Mouse (Mus musculus) forebrain, embryonic 11.5 days (tissue): ENCODE results near the gene Npas3. TPM values are rescaled to one million over a fixed set of nuclear protein-coding genes. Genes with fewer than 3 reads are reported as not detected.

Experiments used
- ATAC-seq: fragments of 200-750 bp; cut with Nextera tagmentation; replicated peaks from 2 replicates; pipeline ENCODE4 v1.8.0; 2017; ENCODE audit warnings: moderate TSS enrichment; ENCODE audit not compliant: low FRiP score
- DNase-seq: peaks from one replicate; pipeline ENCODE4 v3.0.0-alpha.2; 2017; ENCODE audit warnings: low spot score
- H3K27ac ChIP-seq: fragments of 300-500 bp; sonication (generic); 2 replicates; pipeline ENCODE4 v1.5.1; 2014; ENCODE audit warnings: low read depth, low read length
- H3K27me3 ChIP-seq: fragments of 300-500 bp; sonication (generic); 2 replicates; pipeline ENCODE4 v1.6.1; 2014; ENCODE audit warnings: mild to moderate bottlenecking, low read length, mixed read lengths; ENCODE audit not compliant: control insufficient read depth, insufficient read depth
- H3K36me3 ChIP-seq: fragments of 300-500 bp; sonication (generic); 2 replicates; pipeline ENCODE4 v1.6.1; 2014; ENCODE audit warnings: mild to moderate bottlenecking, low read length, moderate library complexity, mixed read lengths; ENCODE audit not compliant: control insufficient read depth, insufficient read depth
- H3K4me1 ChIP-seq: fragments of 300-500 bp; sonication (generic); replicated peaks from 2 replicates; pipeline ENCODE4 v1.6.1; 2014; ENCODE audit warnings: low read length, mixed read lengths; ENCODE audit not compliant: control insufficient read depth, insufficient read depth
- H3K4me2 ChIP-seq: fragments of 300-500 bp; sonication (generic); 2 replicates; pipeline ENCODE4 v1.6.1; 2014; ENCODE audit warnings: low read depth, mild to moderate bottlenecking, low read length, moderate library complexity, mixed read lengths; ENCODE audit not compliant: severe bottlenecking
- H3K4me3 ChIP-seq: fragments of 300-500 bp; sonication (generic); 2 replicates; pipeline ENCODE4 v1.5.1; 2014; ENCODE audit warnings: low read depth, low read length
- H3K9ac ChIP-seq: fragments of 300-500 bp; sonication (generic); 2 replicates; pipeline ENCODE4 v1.6.1; 2014; ENCODE audit warnings: low read length
- H3K9me3 ChIP-seq: fragments of 300-500 bp; sonication (generic); 2 replicates; pipeline ENCODE4 v1.6.1; 2016; ENCODE audit warnings: low read length, mixed read lengths; ENCODE audit not compliant: control insufficient read depth
- WGBS: fragments of 180-500 bp; shearing (Covaris S2); extraction: QIAGEN DNeasy Blood & Tissue Kit; methylation state at CpG from one replicate; pipeline ENCODE4 v1.1.7; 2014; 5-methylcytosine and 5-hydroxymethylcytosine counted together
- polyA plus RNA-seq: library from polyadenylated mRNA; unstranded; fragments of >200 nt; fragmentation: Nextera tagmentation; extraction: Ambion mirVana; gene quantifications from 2 replicates; pipeline ENCODE4 v1.2.1, GENCODE M21; 2014

The Npas3 gene
- polyA plus RNA-seq, 1 experiment from 2014 or later: 22.5 TPM

- ATAC-seq: no peak
- H3K9me3 ChIP-seq: no peaks in the 10 kb centered on the region
- H3K9ac ChIP-seq: no peak overlapping the region
- WGBS: 30% methylated on average over 7 of the region's 7 CpGs
- H3K4me2 ChIP-seq: no peak overlapping the region
- H3K4me1 ChIP-seq: peaks cover 6% of the 10 kb centered on the region; the same call in 1 of the 2 replicates
- no peak overlapping the region for H3K4me3 ChIP-seq
- DNase-seq: no peak
- H3K27ac ChIP-seq: no peak overlapping the region
- no peaks in the 10 kb centered on the region for H3K27me3 ChIP-seq
- no peaks in the 10 kb centered on the region for H3K36me3 ChIP-seq
Measured at GRCm38 (mm10) chr12:53754236-53754635, 505.8 kb downstream of the Npas3 start.

GRCm38 (mm10) chr12:53757631-53758030 is 509.2 kb downstream of the Npas3 start:
- Histone ChIP-seq H3K36me3 (no peaks in the 10 kb centered on the region), H3K4me2 (no peak overlapping the region), H3K4me1 (peaks cover 6% of the 10 kb centered on the region; the same call in 1 of the 2 replicates), H3K27me3 (no peaks in the 10 kb centered on the region), H3K9ac (no peak overlapping the region), H3K4me3 (no peak overlapping the region), H3K9me3 (no peaks in the 10 kb centered on the region), H3K27ac (no peak overlapping the region)
- DNase-seq: no peak
- WGBS: 90% methylated on average over 6 of the region's 6 CpGs
- no peak for ATAC-seq

DNA sequence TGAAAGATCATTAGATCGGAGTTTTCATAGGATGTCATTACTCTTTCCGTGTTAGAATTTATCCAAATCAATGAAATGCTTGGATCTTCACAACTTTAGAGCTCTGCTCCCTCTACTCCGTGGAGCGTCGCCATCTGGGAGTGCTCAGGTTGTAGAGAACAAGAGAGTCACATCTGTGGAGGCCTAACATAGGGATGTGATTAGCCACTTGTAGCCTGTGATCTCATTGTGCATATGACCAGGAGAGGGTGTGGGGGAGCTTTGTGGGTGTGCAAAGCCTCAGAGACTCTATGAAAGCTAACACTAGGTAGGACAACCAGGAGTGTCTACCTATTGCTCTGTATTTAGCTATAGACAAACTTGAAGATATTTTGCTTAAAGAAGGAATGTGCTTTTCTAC is 509.9 kb downstream of the Npas3 start:
- H3K9me3 ChIP-seq: no peaks in the 10 kb centered on the region
- 83% methylated on average over 5 of the region's 5 CpGs for WGBS
- H3K27me3 ChIP-seq: no peaks in the 10 kb centered on the region

GRCm38 (mm10) chr12:53764143-53764542 is 515.7 kb downstream of the Npas3 start:
- 62% methylated on average over 4 of the region's 4 CpGs for WGBS
- no peak for ATAC-seq
- Histone ChIP-seq H3K36me3 (no peaks in the 10 kb centered on the region), H3K9ac (no peak overlapping the region), H3K27ac (no peak overlapping the region), H3K9me3 (no peaks in the 10 kb centered on the region), H3K4me1 (0 out of 2 replicates have a peak, but pooled peaks cover 2% of the 10 kb centered on the region), H3K27me3 (no peaks in the 10 kb centered on the region), H3K4me3 (no peak overlapping the region), H3K4me2 (no peak overlapping the region)
- DNase-seq: no peak

More for the DNA sequence above, 509.9 kb downstream of the Npas3 start:
- Histone ChIP-seq H3K36me3 (no peaks in the 10 kb centered on the region), H3K4me3 (no peak overlapping the region), H3K4me2 (no peak overlapping the region), H3K4me1 (peaks cover 2% of the 10 kb centered on the region; the same call in 1 of the 2 replicates), H3K9ac (no peak overlapping the region), H3K27ac (no peak overlapping the region)
- no peak for ATAC-seq
- DNase-seq: no peak

- Histone ChIP-seq H3K36me3 (no peaks in the 10 kb centered on the region), H3K27me3 (no peaks in the 10 kb centered on the region), H3K9me3 (no peaks in the 10 kb centered on the region), H3K4me2 (no peak overlapping the region), H3K27ac (no peak overlapping the region), H3K4me1 (0 out of 2 replicates have a peak, but pooled peaks cover 2% of the 10 kb centered on the region), H3K4me3 (no peak overlapping the region), H3K9ac (no peak overlapping the region)
- WGBS: 90% methylated on average over 11 of the region's 11 CpGs
- DNase-seq: no peak
- ATAC-seq: no peak
Measured at GRCm38 (mm10) chr12:53768392-53768791, 519.9 kb downstream of the Npas3 start.

- DNase-seq: no peak
- no peak overlapping the region for H3K4me3 ChIP-seq
- H3K9ac ChIP-seq: no peak overlapping the region
- no peak for ATAC-seq
- no peaks in the 10 kb centered on the region for H3K27me3 ChIP-seq
- H3K9me3 ChIP-seq: no peaks in the 10 kb centered on the region
- H3K4me1 ChIP-seq: no peaks in the 10 kb centered on the region
- 57% methylated on average over 14 of the region's 14 CpGs for WGBS
- no peak overlapping the region for H3K27ac ChIP-seq
- no peaks in the 10 kb centered on the region for H3K36me3 ChIP-seq
- no peak overlapping the region for H3K4me2 ChIP-seq
Measured at GRCm38 (mm10) chr12:53771394-53771936, 523.0 kb downstream of the Npas3 start.

GRCm38 (mm10) chr12:53781850-53782552 is 533.5 kb downstream of the Npas3 start:
- ATAC-seq (no peak), DNase-seq (no peak)
- 68% methylated on average over 11 of the region's 11 CpGs for WGBS

DNA sequence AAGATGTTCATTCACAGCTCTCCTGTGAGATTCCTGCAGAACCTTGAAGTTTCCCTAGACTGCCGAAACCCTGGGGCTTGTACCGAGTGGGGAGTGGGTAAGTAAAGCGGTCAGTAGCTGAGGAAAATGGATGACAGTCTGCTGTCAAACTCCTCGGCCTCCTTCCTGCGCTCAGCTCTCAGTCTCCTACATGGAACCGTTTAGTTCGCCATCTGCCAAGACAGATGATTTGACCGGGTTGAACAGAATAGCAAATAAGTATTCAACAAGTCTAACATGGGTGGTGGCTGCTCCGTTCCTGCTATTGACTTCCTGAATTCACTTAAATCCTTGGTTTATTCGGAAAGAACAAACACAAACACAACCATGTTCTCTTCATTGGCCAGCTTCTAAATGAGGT is 541.0 kb downstream of the Npas3 start:
- H3K4me1 ChIP-seq: no peaks in the 10 kb centered on the region
- H3K9me3 ChIP-seq: no peaks in the 10 kb centered on the region
- no peak overlapping the region for H3K9ac ChIP-seq
- 94% methylated on average over 10 of the region's 10 CpGs for WGBS
- no peak overlapping the region for H3K27ac ChIP-seq
- H3K27me3 ChIP-seq: no peaks in the 10 kb centered on the region
- no peak overlapping the region for H3K4me3 ChIP-seq
- ATAC-seq: no peak
- H3K36me3 ChIP-seq: no peaks in the 10 kb centered on the region
- DNase-seq: no peak
- H3K4me2 ChIP-seq: no peak overlapping the region

More at GRCm38 (mm10) chr12:53781850-53782552, 533.5 kb downstream of the Npas3 start:
- H3K36me3 ChIP-seq: no peaks in the 10 kb centered on the region
- H3K9me3 ChIP-seq: no peaks in the 10 kb centered on the region
- no peak overlapping the region for H3K27ac ChIP-seq
- H3K4me2 ChIP-seq: no peak overlapping the region
- no peaks in the 10 kb centered on the region; the same call in 1 of the 2 replicates for H3K4me1 ChIP-seq
- no peak overlapping the region for H3K9ac ChIP-seq
- H3K27me3 ChIP-seq: no peaks in the 10 kb centered on the region
- H3K4me3 ChIP-seq: no peak overlapping the region
